ENCODE assay signal across 14 mouse cellular contexts in the genomic region with DNA sequence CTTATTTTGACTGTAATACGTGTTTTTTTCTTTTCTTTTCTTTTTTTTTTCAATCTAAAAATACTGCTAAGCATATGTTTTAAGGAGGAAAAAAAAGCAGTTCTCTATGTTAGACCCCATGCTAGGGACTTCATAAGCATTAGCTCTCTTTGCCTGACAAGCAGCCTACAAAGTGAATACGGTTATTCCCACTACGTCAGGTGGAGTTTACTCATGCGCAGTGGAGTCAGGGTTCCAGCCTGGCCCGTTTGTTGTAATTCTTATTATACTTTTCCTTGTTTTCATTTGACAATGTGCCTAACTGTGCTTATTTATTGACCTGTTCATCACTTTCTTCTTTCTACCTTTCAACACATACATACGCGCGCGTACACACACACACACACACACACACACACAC. TPM values are rescaled to one million over a fixed set of nuclear protein-coding genes. Genes with fewer than 3 reads are reported as not detected.
"Had no signal": no experiment of that assay in that cellular context is flagged by ENCODE, and none has a peak within 500 bp of the region (broad histone marks: within the 10 kb centered on the region; RNA-seq: fewer than 3 reads in every experiment).

No protein-coding gene starts in this region.

- H3K9ac ChIP-seq: limb, embryonic 13.5 days; liver, embryonic 14.5 days; stomach, embryonic 15.5 days had no signal

- DNase-seq: kidney, adult 11 months; kidney, adult 9 months; kidney, postnatal 36 days; layer of hippocampus, adult 9-11 months; layer of hippocampus, postnatal 36 days; lung, adult 18-20 months had no signal

- H3K4me2 ChIP-seq: limb, embryonic 13.5 days; stomach, embryonic 15.5 days had no signal

- H3K4me3 ChIP-seq: limb, embryonic 13.5 days; stomach, embryonic 15.5 days had no signal

- H3K27me3 ChIP-seq: limb, embryonic 13.5 days; stomach, embryonic 15.5 days had no signal

- H3K27ac ChIP-seq: kidney, postnatal 0 days; limb, embryonic 13.5 days; liver, embryonic 14.5 days; stomach, embryonic 15.5 days had no signal

- H3K4me1 ChIP-seq: stomach, embryonic 15.5 days had no signal

- H3K36me3 ChIP-seq: limb, embryonic 13.5 days; stomach, embryonic 15.5 days had no signal

- H3K9me3 ChIP-seq: limb, embryonic 13.5 days; stomach, embryonic 15.5 days had no signal

RNA-seq across cellular contexts. Expression of a gene that starts 43.8 kb away (rescaled TPM):
- total RNA-seq: liver, adult 2 months; megakaryocyte progenitor cell, adult 5-6 weeks; monocyte, adult 5-6 weeks; neutrophil, adult 5-6 weeks had no signal
- polyA plus RNA-seq: liver, adult 2 months had no signal
